Mouse (Mus musculus) 3T3-L1 (cell line): ENCODE data around the gene Gtf2ird1.
"Not testable (repeated sequence)": the region's sequence is repeated elsewhere in the genome, so short reads cannot be mapped to it uniquely, and the experiment has no call there.

ENCODE experiments used
- DNase-seq: peaks from one replicate; pipeline ENCODE4 v3.0.0-alpha.2; 2015; ENCODE audit warnings: low read depth, low spot score

Gtf2ird1 gene

DNA sequence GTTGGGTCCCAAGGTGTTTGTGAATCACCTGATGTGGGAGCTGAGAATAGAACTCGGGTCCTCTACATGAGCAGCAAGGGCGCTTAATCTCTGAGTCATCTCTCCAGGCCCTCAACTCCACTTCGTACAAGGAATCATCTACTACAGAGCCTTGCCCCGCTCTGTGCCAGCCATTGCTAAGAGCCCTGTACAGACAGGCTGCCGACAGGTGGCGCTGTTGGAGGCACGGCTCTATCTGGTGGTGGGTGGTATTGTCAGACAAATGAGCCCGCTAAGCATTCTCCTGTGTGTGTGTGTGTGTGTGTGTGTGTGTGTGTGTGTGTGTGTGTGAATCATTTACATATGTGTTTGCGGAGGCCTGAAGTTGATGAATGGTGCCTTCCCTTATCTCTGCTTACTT is 111.1 kb downstream of the Gtf2ird1 start:
- DNase-seq, result no peak

DNA sequence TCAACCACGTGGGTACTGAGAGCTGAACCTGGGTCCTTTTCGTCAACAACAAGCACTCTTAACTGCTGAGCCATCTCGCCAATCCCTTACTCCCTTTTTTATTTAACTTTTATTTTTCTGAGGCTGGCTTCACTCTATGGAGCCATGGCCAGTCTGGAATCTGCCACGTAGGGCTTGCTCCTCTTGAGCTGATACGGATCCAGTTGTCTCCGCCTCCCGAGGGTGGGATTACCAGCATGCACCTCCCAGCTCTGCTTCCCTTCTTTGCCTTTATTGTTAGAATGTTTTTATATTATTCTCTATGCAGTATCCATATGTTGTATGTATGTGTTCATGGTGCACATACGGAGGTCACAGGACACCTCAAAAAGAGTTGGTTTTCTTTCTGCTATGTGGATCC is 112.4 kb downstream of the Gtf2ird1 start:
- DNase-seq, result no peak

DNA sequence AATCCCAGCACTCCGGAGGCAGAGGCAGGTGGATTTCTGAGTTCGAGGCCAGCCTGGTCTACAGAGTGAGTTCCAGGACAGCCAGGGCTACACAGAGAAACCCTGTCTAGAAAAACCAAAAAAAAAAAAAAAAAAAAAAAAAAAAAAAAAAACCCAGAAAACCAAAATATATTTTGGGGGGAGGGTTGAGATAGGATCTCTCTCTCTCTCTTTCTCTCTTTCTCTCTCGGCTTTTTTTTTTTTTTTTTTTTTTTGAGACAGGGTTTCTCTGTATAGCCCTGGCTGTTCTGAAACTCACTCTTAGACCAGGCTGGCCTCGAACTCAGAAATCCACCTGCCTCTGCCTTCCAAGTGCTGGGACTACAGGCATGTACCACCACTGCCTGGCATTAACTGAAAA is 113.0 kb downstream of the Gtf2ird1 start:
- DNase-seq, result not testable (repeated sequence)

DNA sequence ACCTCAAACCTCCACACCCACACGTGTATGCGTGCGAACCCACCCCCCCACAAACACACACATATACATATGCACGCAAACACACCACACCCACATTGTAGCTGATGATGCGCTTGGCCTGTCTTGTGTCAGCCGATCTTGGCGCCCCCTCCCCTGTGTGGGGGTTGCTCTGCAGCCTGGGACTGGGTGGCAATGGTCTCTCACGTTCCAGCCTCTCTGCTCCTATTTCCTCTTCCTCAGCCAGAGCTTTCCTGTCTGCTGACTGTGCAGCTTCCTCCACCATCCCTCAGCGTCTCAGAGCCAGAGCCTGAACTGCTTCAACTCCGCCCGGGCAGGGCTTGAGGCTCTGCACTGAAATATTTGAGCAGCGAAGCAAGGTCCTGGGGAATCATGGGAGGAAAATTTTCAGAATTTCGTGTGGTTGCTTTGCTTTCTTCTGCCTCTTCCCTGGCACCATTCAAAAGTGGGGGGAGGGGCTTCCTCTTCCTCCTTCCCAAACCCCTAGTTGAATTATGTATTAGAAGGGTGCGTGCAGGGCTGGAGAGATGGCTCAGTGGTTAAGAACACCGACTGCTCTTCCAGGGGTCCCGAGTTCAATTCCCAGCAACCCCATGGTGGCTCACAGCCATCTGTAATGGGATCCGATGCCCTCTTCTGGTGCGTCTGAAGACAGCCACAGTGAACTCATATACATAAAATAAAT is 113.9 kb downstream of the Gtf2ird1 start:
- DNase-seq, result no peak

DNA sequence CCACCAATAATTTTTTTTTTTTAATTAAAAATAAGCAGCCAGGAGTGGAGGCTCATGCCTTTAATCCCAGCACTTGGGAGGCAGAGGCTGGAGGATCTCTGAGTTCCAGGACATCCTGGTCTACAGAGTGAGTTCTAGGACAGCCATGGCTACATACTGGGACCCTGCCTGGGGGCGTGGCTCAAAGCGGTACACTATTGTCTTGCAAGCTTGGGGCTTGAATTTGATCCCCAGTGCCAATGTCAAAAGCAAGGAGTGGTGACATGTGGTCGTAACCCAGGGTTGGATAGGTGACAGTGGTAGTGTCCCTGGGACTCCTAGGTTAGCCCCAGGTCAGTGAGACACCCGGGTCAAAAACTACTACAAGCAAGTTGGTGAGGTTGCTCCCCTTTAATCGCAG is 114.8 kb downstream of the Gtf2ird1 start:
- no peak for DNase-seq

DNA sequence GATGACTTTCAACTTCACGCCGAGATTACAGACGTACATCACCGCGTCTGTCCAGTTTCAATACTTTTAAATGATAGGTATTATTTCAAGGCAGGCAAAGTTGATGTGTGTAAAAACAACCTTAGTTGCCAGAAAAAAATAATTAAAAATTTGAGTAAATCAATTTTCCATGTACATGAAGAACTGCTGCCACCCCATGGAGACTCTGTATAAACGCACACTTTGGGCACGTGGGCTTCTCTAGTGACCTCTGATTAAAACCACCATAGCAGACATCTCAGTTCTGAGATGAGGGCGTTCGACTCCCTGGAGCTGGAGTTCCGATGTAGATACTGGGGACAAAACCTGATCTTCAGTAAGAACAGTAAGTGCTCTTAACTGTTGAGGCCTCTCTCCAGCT is 115.2 kb downstream of the Gtf2ird1 start:
- DNase-seq, result peak; percentile 76

DNA sequence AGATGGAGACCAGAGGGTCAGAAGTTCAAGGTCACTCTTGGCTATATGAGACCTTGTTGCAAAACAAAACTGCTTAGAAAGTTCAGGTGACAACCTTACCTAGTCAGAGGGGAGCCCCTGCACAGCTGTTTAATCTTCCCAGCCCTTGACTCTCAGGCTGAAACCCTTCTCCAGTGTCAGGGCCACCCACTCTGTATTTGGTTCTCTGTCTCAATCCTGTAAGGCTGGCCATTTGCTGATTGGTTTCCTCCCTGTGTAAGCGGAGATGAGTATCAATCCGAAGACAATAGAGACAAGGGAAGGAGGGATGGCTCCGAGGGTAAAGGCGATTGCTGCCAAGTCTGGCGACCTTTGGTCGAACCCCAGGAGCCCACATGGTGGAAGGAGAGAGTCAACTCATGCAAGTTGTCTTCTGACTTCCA is 116.4 kb downstream of the Gtf2ird1 start:
- no peak for DNase-seq

DNA sequence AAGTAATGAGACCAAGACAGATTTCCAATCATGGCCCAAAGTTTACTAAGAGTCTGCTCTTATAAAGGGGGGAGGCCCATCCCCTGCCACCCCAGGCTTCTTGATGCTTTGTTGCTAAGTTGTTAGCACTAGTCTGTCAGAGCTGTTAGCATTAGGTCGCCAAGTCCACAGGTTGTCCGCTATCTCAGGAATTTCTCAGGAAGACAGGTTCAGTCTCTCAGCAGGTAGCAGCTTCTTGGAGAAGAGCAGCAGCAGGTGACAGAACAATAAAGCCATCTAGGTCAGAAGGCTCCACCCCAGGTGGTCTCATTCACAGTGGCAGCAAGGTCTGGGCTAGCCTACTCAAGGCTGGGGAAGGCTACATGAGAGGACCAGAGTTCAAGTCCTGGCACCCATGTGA is 119.5 kb downstream of the Gtf2ird1 start:
- DNase-seq, result not testable (repeated sequence)

DNA sequence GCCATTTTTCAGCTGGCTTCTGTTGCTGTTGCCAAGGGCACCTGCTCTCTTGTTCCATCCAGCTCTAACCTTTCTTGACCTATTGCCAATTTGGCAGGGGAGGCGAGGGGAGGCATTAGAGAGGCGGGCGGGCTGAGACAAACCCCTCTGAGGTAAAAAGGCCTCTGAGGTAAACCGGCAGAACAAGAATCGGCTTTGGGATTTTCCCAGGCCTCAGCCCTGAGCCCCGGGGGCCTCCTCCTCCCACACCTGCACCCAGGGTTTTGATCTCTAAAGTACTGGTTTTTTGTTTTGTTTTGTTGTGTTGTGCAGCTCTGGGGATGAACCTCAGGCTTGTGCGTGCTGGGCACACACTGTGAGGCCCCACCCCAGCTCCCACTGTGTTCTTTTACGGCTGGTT is 123.8 kb downstream of the Gtf2ird1 start:
- DNase-seq, result no peak

DNA sequence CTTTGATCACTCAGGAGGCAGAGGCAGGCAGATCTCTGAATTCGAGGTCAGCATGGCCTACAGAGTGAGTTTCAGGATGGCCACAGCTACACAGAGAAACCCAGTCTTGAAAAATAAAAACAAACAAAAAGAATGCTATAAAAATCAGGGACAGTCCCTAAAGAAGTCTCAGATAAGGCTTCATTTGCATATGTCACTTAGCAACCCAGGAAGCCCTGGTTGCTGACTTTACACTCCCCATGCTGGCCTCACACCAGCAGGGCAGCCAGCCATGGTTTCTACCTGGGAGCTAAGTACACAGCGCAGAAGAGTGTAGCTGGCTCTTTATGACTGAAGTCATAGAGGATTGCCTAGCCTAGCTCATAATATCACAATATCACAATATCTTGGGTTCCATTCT is 126.4 kb downstream of the Gtf2ird1 start:
- no peak for DNase-seq

DNA sequence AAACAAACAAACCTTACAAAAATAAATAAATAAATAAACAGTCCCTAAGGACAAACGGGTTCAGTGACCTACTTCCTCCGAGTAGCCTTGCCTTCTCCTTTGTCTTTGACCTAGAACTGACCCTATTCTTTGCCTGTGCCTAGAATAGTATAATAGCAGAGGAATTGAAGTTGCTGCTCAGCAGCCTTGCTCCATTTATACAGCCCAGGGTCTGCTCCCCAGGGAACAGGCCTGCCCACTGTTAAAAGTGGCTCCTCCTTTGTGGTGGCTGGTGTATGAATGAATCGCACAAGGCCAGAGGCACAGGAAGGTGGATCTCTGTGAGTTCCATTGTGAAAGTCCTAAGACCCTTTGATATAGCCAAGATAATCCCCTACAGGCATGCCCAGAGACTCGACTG is 127.2 kb downstream of the Gtf2ird1 start:
- no peak for DNase-seq

DNA sequence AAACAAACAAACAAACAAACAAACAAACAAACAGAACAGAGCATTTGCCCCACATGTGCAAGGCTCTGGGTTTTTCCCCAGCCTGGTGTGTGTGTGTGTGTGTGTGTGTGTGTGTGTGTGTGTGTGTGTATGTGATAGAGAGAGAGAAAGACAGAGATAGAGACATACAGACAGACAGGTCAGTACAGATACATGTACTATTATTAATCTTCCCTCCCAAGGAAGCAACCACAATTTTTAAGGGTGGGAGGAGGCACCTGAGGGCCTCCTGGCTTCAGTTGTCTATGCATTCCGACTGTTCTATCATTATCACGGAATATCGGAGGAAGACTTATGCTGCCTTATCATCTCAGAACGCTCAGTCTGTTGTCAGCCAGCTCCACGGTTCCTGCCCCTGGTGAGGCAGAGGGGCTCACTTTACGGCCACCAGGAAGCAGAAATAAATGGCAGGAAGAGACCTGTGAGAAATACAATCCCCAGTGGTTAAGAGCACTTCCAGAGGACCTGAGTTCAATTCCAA is 128.0 kb downstream of the Gtf2ird1 start:
- DNase-seq, result no peak

DNA sequence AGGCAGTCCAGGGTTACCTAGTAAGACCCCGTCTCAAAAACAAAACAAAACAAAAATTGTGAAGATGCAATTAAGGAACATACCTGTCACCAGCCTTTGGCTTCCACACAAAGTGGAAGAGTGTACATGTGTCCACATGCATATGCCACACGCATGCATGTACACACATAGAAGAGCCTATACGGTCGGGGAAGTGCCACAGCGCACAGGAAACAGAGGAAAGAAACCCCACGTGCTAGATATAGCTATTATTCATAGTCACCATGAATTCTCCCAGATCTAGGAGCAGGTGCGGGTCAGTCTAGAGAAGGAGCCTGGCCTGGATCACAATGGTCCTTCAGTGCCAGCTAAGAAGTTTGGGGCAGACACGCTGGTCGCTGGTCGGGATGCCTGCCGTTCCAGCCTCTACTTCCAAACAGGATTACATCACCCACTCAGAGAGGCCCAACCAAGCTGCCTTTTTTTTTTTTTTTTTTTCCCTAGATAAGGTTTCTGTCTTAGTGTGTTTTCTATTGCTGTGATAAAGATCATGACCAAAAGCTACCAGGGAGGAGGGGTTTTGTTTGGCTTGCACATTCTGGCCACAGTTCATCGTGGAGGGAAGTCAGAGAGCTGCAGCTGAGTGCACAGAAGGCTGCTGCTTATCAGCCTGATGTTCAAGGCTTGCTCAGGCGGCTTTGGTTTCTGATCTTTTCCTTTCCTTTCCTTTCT is 130.5 kb downstream of the Gtf2ird1 start:
- no peak for DNase-seq

DNA sequence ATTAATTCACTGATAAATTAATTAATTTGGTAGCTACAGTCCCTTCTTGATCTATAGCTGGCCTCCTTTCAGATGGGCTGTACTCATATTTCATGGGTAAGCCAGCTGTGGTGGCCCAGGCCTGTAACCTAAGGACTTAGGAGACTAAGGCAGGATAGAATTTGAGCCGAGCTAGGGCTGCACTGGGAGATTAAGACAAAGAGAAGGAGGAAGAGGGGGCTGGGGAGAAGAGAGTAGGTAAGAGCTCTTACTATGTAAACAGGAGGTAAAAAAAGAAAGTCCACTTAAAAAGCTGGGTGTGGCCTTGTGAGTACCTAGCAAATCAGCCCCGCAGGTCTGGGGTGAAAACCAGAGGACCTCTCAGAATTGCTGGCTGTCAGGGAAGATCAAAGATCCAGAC is 132.6 kb downstream of the Gtf2ird1 start:
- DNase-seq, result no peak

DNA sequence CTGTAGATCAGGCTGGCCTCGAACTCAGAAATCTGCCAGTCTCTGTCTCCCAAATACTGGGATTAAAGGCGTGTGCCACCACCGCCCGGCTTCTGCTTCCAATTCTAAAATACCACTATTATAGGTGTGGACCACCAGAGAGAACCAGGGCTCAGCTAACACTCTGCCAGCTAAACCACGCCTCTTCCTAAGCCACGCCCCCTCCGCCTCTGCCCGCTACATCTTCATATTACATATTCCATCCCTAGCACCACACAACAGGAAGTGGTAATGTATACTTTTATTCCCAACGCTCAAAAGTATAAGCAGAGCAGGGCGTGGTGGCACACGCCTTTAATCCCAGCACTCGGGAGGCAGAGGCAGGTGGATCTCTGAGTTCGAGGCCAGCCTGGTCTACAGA is 133.2 kb downstream of the Gtf2ird1 start:
- DNase-seq, result no peak

DNA sequence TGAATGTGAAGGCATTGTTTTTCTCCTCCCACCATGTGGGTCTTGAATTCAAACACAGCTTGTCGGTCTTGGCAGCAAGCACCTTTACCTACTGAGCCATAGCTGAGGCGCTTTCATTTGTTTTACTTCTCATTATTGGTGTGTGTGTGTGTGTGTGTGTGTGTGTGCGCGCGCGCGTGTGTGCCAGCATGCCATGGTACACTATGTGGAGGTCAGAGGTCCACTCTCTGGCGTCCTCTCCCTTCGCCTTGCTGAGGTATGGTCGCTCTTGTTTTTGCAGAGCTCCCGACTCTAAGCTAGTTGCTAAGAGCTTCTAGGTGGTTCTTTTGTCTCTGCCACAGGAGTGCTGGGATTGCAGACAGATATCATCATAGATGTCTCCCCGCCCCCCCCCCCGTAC is 134.2 kb downstream of the Gtf2ird1 start:
- DNase-seq, result no peak

DNA sequence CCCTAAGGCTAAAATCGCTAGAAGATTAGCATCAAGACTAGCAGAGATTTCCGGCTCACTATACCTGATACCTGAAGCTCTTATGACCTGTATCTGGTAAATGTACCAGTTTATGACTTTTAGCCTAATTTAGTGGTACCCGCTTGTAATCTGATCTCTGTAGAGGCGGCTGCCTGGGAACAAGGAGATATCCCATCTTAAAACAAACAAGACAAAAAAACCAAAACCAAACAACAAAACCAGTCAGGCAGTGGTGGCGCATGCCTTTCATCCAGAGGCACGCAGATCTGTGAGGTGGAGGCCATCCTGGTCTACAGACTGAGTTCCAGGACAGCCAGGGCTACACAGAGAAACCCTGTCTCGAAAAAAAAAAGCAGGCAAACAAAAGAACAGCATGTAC is 134.8 kb downstream of the Gtf2ird1 start:
- no peak for DNase-seq

DNA sequence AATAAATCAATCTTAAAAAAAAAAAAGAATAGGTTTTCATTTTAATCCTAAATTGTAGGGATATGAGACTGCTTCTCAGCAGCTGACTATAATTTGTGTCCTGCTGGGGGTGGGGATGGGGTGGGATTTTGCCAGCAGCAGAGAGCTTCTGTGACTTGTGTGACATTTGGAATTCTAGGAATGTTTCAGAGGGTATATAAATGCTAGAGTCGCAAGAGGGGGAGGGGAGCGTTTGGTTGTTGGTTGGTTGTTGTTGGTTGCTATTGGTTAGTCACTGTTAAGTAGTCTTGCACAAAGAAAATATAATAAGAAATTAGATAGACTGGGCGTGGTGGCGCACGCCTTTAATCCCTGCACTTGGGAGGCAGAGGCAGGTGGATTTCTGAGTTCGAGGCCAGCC is 137.6 kb downstream of the Gtf2ird1 start:
- peak; percentile 29 for DNase-seq

DNA sequence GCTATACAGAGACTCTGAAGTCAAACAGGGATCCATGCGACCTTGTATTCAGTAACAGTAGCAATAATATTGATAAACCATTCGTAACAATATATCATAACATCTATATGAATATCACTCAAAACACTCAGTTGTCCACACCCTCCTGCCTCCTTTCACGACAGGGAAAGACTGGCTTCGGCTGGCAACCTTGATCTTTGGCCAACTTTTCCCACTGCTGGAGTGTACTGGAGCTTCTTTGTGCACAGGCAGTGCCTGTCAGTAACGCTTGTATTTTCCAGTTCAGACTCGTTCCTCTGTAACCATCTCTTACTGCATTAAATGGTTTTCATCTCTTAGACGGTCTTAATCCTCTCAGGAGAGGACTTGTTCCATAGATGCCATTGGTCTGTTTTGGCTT is 139.8 kb downstream of the Gtf2ird1 start:
- no peak for DNase-seq

DNA sequence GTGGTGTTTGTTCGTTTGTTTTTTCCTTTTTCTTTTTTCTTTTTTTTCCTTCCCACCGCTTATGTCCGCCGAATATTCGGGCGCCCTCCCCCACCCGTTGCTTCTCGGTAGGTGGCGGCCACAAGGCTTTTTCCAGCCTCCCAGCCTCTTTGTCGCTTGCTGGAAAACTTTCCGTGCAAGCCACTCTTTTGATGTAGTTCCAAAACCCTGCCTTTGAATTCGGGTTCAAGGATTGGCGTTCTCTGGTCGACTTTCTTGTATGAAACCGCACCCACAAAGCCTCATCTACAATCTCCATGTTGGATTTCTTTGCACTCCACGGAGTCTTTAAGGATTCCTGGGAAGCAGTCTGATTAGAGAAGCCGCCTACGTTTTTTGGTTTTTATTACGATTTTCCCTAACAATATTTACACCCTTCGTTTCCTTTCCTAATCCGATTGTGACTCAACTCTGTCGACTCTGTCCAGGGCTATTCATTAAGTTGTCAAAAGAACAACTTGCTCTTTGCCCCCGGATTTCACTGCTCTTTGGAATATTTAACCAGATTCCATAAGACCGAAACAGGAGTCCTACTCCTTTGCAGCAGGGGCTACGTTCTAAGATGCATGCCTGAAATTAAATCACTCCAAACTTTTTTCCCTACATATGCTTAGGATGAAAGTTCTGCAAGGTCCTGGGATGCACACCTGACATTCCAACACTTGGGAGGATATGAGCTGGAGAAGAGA is 140.7 kb downstream of the Gtf2ird1 start:
- peak; percentile 85 for DNase-seq

DNA sequence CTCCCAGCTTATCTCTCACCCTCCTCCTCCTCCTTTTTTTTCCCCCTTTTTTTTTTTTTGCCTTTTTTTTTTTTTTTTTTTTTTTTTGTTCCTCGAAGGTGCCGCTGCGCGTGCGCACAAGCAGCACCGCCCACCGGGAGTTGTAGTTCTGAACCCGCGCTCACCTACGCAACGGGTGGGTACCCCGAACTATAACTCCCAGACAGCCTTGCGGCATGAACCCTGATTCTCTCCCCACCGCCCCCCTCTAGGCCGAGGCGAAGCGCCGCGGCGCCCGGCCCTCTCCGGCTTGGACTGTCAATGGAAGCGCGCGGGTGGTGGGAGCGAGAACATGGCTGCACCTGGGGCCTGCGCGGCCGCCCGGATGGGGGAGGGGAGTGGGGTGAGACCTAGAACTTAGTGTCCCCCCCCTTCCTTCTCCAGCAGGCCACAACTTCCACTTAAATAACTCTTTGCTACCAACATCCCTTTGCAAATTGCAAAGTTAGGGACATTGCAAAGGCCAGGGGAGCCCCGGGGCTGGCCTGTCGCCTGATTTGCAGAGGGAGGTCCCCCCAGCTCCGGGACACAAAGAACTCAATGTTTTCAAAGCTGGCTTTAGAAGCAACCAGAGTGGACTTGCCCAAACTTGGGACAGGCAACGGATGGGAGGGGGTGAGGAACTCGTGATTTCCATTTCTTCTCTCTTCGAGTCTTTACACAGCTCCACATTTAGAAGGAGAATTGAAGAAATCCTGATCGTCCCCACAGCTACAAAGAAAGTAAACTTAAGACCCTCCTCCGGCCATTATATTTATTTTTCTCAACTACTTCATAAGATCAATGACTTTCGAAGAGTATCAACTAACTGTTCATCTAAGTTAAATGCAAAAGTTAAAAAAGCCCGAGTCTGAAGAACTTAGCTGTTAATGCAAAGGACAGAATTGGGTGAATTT is 141.6 kb downstream of the Gtf2ird1 start, which contains the start of gene Gtf2i:
TSS of gene Gtf2i (minus strand) at position 73 of the 935 bp plus-strand sequence.
- peak; percentile 98 for DNase-seq
